Mouse (Mus musculus) midbrain, embryonic 16.5 days (tissue): ENCODE results near the gene A930002H24Rik. TPM values are rescaled to one million over a fixed set of nuclear protein-coding genes. Genes with fewer than 3 reads are reported as not detected.

Experiments used
- ATAC-seq: fragments of 200-750 bp; cut with Nextera tagmentation; 2 replicates; pipeline ENCODE4 v1.8.0; 2017; ENCODE audit warnings: moderate TSS enrichment
- H3K27ac ChIP-seq: fragments of 300-500 bp; sonication (generic); 2 replicates; pipeline ENCODE4 v1.5.1; 2014; ENCODE audit warnings: mild to moderate bottlenecking, low read length, mixed read lengths
- H3K27me3 ChIP-seq: fragments of 300-500 bp; sonication (generic); 2 replicates; pipeline ENCODE4 v1.6.1; 2014; ENCODE audit warnings: low read depth, low read length, mixed read lengths; ENCODE audit not compliant: control insufficient read depth, insufficient read depth
- H3K36me3 ChIP-seq: fragments of 300-500 bp; sonication (generic); 2 replicates; pipeline ENCODE4 v1.6.1; 2014; ENCODE audit warnings: mild to moderate bottlenecking, low read length, moderate library complexity, mixed read lengths; ENCODE audit not compliant: control insufficient read depth, insufficient read depth
- H3K4me1 ChIP-seq: fragments of 300-500 bp; sonication (generic); 2 replicates; pipeline ENCODE4 v1.6.1; 2014; ENCODE audit warnings: mild to moderate bottlenecking, low read length, mixed read lengths; ENCODE audit not compliant: control insufficient read depth, insufficient read depth
- H3K4me2 ChIP-seq: fragments of 300-500 bp; sonication (generic); 2 replicates; pipeline ENCODE4 v1.6.1; 2014; ENCODE audit warnings: mild to moderate bottlenecking, low read length, mixed read lengths
- H3K4me3 ChIP-seq: fragments of 300-500 bp; sonication (generic); 2 replicates; pipeline ENCODE4 v1.5.1; 2014; ENCODE audit warnings: low read depth, mild to moderate bottlenecking, low read length, moderate library complexity, mixed read lengths
- H3K9ac ChIP-seq: fragments of 300-500 bp; sonication (generic); 2 replicates; pipeline ENCODE4 v1.6.1; 2014; ENCODE audit warnings: low read depth, low read length, mixed read lengths
- H3K9me3 ChIP-seq: fragments of 300-500 bp; sonication (generic); replicated peaks from 2 replicates; pipeline ENCODE4 v1.6.1; 2014; ENCODE audit warnings: mild to moderate bottlenecking, low read length, mixed read lengths; ENCODE audit not compliant: control insufficient read depth, poor library complexity, severe bottlenecking
- WGBS: fragments of 180-500 bp; shearing (Covaris S2); extraction: QIAGEN DNeasy Blood & Tissue Kit; methylation state at CpG from one replicate; pipeline ENCODE4 v1.1.7; 2014; 5-methylcytosine and 5-hydroxymethylcytosine counted together
- polyA plus RNA-seq: library from polyadenylated mRNA; unstranded; fragments of >200 nt; fragmentation: Nextera tagmentation; extraction: Ambion mirVana; gene quantifications from 2 replicates; pipeline ENCODE4 v1.2.1, GENCODE M21; 2015

A930002H24Rik gene
- polyA plus RNA-seq, 1 experiment from 2014 or later = 2.3 TPM

- Histone ChIP-seq H3K9me3 (no peaks in the 10 kb centered on the region), H3K4me3 (no peak overlapping the region), H3K4me1 (no peaks in the 10 kb centered on the region), H3K27ac (no peak overlapping the region), H3K27me3 (no peaks in the 10 kb centered on the region), H3K36me3 (no peaks in the 10 kb centered on the region), H3K4me2 (no peak overlapping the region), H3K9ac (no peak overlapping the region)
- ATAC-seq = no peak
- WGBS = 84% methylated on average over 5 of the region's 5 CpGs
Observed at GRCm38 (mm10) chr17:63844936-63845335, 18.7 kb downstream of the A930002H24Rik start.

GRCm38 (mm10) chr17:63842226-63842625 lies 21.4 kb downstream of the A930002H24Rik start:
- H3K9ac ChIP-seq = no peak overlapping the region
- H3K4me2 ChIP-seq = no peak overlapping the region
- ATAC-seq = no peak
- no peak overlapping the region for H3K4me3 ChIP-seq
- WGBS = 92% methylated on average over 1 of the region's 1 CpGs
- H3K36me3 ChIP-seq = no peaks in the 10 kb centered on the region
- no peaks in the 10 kb centered on the region for H3K9me3 ChIP-seq
- H3K27me3 ChIP-seq = no peaks in the 10 kb centered on the region
- peaks cover 4% of the 10 kb centered on the region; the same call in 1 of the 2 replicates for H3K4me1 ChIP-seq
- no peak overlapping the region for H3K27ac ChIP-seq

- no peak for ATAC-seq
- no peaks in the 10 kb centered on the region for H3K36me3 ChIP-seq
- WGBS = 90% methylated on average over 3 of the region's 3 CpGs
Observed at GRCm38 (mm10) chr17:63839636-63840269, 23.8 kb downstream of the A930002H24Rik start.

GRCm38 (mm10) chr17:63838144-63838543 lies 25.4 kb downstream of the A930002H24Rik start:
- H3K27me3 ChIP-seq = no peaks in the 10 kb centered on the region
- 94% methylated on average over 8 of the region's 8 CpGs for WGBS
- no peak for ATAC-seq
- H3K9me3 ChIP-seq = no peaks in the 10 kb centered on the region
- no peak overlapping the region for H3K4me3 ChIP-seq
- no peak overlapping the region for H3K27ac ChIP-seq
- no peaks in the 10 kb centered on the region for H3K36me3 ChIP-seq
- no peak overlapping the region for H3K9ac ChIP-seq
- H3K4me2 ChIP-seq = no peak overlapping the region
- peaks cover 7% of the 10 kb centered on the region; the same call in 1 of the 2 replicates for H3K4me1 ChIP-seq

More at GRCm38 (mm10) chr17:63839636-63840269, 23.8 kb downstream of the A930002H24Rik start:
- Histone ChIP-seq H3K27ac (no peak overlapping the region), H3K4me1 (peaks cover 7% of the 10 kb centered on the region; the same call in 1 of the 2 replicates), H3K4me3 (no peak overlapping the region), H3K4me2 (no peak overlapping the region), H3K9me3 (no peaks in the 10 kb centered on the region), H3K9ac (no peak overlapping the region), H3K27me3 (no peaks in the 10 kb centered on the region)

- ATAC-seq = 0 out of 2 replicates have a peak, but pooled peaks have one; percentile 58
- Histone ChIP-seq H3K9ac (0 out of 2 replicates have a peak overlapping the region, but pooled peaks have one; percentile 6), H3K4me1 (peaks cover 9% of the 10 kb centered on the region), H3K4me2 (no peak overlapping the region), H3K4me3 (no peak overlapping the region), H3K9me3 (no peaks in the 10 kb centered on the region), H3K36me3 (no peaks in the 10 kb centered on the region), H3K27ac (peak overlapping the region; percentile 33; the same call in 1 of the 2 replicates), H3K27me3 (no peaks in the 10 kb centered on the region)
- 59% methylated on average over 8 of the region's 8 CpGs for WGBS
Observed at GRCm38 (mm10) chr17:63836641-63837040, 26.9 kb downstream of the A930002H24Rik start.

- no peak overlapping the region for H3K4me3 ChIP-seq
- H3K36me3 ChIP-seq = no peaks in the 10 kb centered on the region
- H3K27me3 ChIP-seq = no peaks in the 10 kb centered on the region
- no peaks in the 10 kb centered on the region for H3K9me3 ChIP-seq
- H3K4me2 ChIP-seq = no peak overlapping the region
- no peak overlapping the region for H3K27ac ChIP-seq
- no peak overlapping the region for H3K9ac ChIP-seq
- 60% methylated on average over 2 of the region's 2 CpGs for WGBS
- H3K4me1 ChIP-seq = peaks cover 9% of the 10 kb centered on the region
- no peak for ATAC-seq
Observed at GRCm38 (mm10) chr17:63836223-63836622, 27.4 kb downstream of the A930002H24Rik start.

- Histone ChIP-seq H3K4me1 (peaks cover 4% of the 10 kb centered on the region; the same call in 1 of the 2 replicates), H3K4me3 (no peak overlapping the region), H3K9me3 (no peaks in the 10 kb centered on the region), H3K4me2 (no peak overlapping the region), H3K9ac (no peak overlapping the region), H3K27ac (no peak overlapping the region), H3K36me3 (no peaks in the 10 kb centered on the region), H3K27me3 (no peaks in the 10 kb centered on the region)
- WGBS = 46% methylated on average over 4 of the region's 4 CpGs
- no peak for ATAC-seq
Observed at GRCm38 (mm10) chr17:63831550-63831949, 32.0 kb downstream of the A930002H24Rik start.

GRCm38 (mm10) chr17:63828561-63829332 lies 34.8 kb downstream of the A930002H24Rik start:
- no peaks in the 10 kb centered on the region for H3K36me3 ChIP-seq
- no peaks in the 10 kb centered on the region for H3K27me3 ChIP-seq
- WGBS = 58% methylated on average over 5 of the region's 5 CpGs
- H3K9ac ChIP-seq = no peak overlapping the region
- no peak for ATAC-seq
- no peaks in the 10 kb centered on the region for H3K9me3 ChIP-seq
- no peak overlapping the region for H3K27ac ChIP-seq
- H3K4me2 ChIP-seq = no peak overlapping the region
- peaks cover 2% of the 10 kb centered on the region; the same call in 1 of the 2 replicates for H3K4me1 ChIP-seq
- H3K4me3 ChIP-seq = no peak overlapping the region

GRCm38 (mm10) chr17:63826767-63827166 lies 36.8 kb downstream of the A930002H24Rik start:
- Histone ChIP-seq H3K27ac (no peak overlapping the region), H3K36me3 (no peaks in the 10 kb centered on the region), H3K4me1 (no peaks in the 10 kb centered on the region), H3K9me3 (no peaks in the 10 kb centered on the region), H3K4me2 (no peak overlapping the region), H3K27me3 (no peaks in the 10 kb centered on the region), H3K4me3 (no peak overlapping the region), H3K9ac (no peak overlapping the region)
- 90% methylated on average over 7 of the region's 7 CpGs for WGBS
- no peak for ATAC-seq
